Mouse (Mus musculus): ENCODE measurements around the gene Prom1.

The Prom1 gene

GRCm38 (mm10) chr5:44080276-44081054 lies 21.4 kb downstream of the Prom1 start:
- DNase-seq (ENCODE audit: low spot score in 2 of 2), result no peak

DNA sequence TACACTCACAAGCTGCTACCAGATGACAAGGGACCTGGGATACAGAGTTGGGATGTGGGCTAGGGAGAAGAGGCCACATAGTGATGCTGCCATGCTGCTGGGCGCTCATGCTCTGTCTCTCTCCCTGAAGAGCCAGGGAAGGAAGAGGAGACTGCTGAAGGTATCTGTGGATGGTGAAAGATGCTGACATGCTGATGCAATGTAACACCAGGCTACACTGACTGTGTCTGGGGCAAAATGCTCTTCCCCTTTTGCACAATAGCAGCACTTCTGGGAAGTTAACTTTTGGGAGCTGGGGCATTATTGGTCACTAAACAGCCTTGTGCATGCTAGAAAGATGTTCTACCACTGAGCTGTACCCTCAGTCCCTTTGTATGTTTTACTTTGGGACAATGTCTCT lies 26.4 kb downstream of the Prom1 start:
- DNase-seq (ENCODE audit: low spot score in 2 of 2), result no peak

DNA sequence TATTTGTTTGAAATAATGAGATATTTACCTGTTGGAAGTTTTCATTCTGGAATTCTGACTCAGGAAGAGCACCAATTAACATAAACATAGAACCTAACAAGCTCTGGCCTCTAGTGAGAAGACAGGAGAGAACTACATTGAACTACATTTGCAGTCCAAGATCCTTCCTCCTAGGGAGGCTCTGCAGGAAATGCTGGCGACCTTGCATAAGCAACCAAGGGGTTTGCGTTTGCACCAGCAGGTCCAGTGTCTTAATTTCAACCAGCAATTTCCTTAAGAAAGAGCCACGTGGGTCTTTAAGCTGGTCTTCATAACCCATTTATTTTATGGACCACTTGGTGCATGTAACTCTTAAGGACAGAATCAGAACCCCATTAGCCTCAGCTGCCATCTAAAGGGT lies 28.2 kb downstream of the Prom1 start:
- DNase-seq (ENCODE audit: low spot score in 2 of 2), result no peak

DNA sequence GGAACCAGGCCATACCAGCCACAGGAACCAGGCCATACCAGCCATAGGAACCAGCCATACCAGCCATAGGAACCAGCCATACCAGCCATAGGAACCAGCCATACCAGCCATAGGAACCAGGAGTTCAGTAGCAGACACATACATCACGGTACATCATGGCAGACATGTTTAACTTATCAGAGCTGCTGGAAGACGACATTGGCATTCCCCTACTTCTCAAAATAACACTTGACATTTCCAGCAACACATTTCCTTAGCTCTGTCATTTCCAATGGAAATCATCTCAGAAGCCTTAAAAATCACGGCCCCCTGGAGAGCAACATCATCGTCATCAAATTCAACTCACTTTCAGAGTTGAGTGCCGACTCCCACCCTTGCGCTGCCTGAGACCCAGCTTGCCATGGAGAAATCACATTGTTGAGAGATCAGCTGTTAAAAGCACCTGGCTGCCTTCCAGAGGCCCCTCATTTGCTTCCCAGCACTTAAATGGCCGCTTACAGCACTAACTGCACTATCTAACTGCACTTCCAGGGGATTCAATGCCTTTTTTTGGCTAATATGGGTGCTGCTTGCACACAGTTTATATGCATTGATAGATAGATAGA lies 31.2 kb downstream of the Prom1 start:
- no peak for DNase-seq (ENCODE audit: low spot score in 2 of 2)

DNA sequence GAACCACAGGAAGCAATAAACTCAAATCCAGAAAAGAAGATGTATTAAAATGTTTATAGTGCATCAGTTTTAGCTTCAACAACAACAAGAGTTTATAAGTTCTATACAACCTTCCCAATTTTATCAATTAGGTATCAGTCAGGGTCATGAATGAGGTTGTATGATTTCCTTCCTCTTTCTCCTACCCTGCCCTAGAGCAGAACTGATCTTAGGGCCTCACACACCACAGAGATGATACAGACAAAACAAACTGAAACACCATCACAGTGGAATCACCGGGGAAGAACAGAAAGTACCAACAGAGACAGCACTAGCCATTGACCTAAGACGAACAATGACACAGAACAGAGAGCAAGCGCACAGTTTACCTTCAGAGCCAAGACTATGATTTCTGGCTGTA lies 43.6 kb downstream of the Prom1 start:
- no peak for DNase-seq (ENCODE audit: low spot score in 2 of 2)

DNA sequence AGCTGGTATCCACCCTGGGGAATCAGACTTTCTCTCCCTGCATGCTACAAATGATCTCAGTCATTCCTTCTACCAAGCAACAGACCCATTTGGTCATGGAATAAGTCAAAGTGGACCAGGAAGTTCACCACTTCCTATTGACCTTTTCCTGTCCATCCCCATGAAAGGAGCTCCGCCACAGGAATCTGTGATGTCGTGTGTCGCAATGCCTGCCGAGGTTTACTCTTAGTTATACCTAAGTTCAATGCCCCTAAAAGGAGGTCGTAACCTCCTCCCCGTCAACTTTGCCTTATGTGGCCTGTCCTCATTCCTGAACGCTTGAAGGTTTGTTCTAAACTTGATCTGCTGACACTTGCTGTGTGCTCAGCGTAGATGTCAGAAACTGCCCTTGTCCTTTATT lies 51.6 kb downstream of the Prom1 start:
- no peak for DNase-seq (ENCODE audit: low spot score in 2 of 2)

DNA sequence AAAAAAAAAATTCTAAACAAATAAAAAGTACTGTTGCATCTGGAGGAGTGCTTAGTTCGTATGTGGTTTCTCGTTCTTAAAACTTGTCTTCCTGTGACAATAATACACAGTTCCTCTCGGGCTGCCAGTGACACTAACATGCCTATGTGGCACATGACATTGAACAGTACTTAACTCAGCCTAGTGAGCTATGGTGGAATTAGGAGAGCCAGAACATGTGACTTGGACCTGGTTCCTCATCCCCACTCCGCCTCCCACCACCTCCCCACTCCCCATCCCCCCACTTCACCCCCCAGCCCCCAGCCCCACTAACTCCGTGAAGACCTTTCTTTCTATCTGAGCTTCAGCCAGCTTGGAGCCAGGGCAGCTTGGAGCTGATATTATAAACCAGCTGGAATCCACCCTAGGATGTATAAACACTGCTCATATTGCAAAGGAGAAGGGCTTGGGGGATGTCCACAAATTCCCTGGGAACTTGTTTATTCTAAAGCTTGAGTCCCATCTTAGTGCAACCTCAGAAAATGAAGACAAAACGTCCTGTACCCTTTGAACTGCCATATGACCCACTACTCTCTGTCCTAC lies 52.3 kb downstream of the Prom1 start:
- DNase-seq (ENCODE audit: low spot score in 2 of 2), result no peak

- peak in 1 of 2 experiments; percentile 21 for DNase-seq (ENCODE audit: low spot score in 2 of 2)
These were observed 53.1 kb downstream of the Prom1 start for GRCm38 (mm10) chr5:44048568-44049363.

DNA sequence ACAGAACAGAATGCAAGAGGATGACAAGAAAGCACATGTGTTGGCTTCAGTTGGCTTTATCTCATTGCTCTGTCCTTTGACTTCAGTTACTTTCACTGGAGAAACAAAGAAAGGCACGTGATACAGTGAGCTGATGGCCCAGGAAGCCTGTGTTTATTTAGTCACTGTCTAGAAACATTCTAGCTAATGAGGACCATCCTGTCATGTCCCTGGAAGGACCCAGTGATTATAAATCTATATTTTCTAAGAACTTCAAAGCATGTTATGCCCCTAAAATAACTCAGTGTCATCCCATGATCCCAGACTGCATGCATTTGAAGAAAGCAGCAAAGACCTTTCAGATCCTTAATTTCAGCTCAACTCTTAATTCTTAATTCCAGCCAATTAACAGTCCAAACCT lies 60.1 kb downstream of the Prom1 start:
- no peak for DNase-seq (ENCODE audit: low spot score in 2 of 2)

DNA sequence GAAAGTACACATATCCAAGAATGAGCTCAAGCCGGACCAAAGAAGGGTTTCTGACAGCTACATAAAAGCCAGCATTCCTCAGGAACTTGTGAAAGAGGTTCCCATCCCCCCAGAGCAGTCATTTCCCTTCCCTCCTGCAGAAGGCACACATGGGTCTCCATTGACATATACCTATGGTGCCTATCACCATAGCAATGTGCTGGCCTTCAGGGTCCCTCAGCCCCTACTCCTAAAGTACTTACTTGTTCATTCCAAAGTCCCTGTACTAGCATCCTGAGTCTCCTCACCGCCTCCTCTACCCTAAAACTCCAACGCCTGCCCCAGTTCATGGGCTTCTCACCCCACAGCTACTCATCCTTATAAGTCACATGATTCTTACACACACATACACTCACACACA lies 60.8 kb downstream of the Prom1 start:
- no peak for DNase-seq (ENCODE audit: low spot score in 2 of 2)

- no peak for DNase-seq (ENCODE audit: low spot score in 2 of 2)
These were observed 103.4 kb downstream of the Prom1 start for GRCm38 (mm10) chr5:43998295-43998989.

- no peak for DNase-seq (ENCODE audit: low spot score in 2 of 2)
These were observed 104.2 kb downstream of the Prom1 start for GRCm38 (mm10) chr5:43997626-43998025.

DNA sequence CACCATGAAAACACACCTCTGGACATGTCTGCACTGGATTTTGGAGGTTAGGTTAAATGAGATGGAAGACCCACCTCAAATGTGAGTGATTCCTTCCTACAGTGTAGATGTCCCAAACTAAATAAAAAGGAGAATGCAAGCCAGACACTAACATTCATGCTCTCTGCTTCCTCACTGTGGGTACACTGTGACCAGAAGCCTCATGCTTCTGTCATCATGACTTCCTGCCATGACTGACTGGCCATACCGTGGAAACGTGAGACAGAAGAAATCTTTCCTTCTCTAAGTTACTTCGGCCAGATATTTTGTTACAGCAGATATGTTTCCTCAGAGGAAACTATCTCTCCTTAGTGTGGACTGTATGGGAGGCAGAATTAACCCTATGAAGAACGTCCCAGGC lies 105.7 kb downstream of the Prom1 start:
- no peak for DNase-seq (ENCODE audit: low spot score in 2 of 2)

DNA sequence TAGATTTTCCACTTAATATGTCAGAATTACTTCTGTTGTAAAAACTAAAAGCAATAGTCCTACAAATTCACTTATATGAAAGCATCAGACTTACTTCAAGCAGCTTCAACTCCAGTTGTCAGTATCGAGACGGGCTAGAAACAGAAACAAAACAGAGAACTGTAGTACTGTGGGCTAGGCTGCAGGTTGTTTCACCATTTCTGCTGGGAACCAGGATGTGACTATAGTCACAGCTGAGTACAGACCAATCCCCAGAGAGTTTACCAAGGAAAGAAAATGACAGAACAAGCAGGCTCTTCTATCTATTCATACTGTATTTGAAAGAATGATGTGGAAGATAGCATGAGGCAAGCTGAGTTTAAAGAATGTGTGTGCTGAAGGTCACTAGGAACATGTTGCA lies 106.9 kb downstream of the Prom1 start:
- no peak for DNase-seq (ENCODE audit: low spot score in 2 of 2)

GRCm38 (mm10) chr5:43990316-43990715 lies 111.5 kb downstream of the Prom1 start:
- peak; percentile 51 to 77 for DNase-seq (ENCODE audit: low spot score in 2 of 2)

- peak in 1 of 2 experiments; percentile 27 for DNase-seq (ENCODE audit: low spot score in 2 of 2)
These were observed 112.8 kb downstream of the Prom1 start for GRCm38 (mm10) chr5:43989017-43989416.

DNA sequence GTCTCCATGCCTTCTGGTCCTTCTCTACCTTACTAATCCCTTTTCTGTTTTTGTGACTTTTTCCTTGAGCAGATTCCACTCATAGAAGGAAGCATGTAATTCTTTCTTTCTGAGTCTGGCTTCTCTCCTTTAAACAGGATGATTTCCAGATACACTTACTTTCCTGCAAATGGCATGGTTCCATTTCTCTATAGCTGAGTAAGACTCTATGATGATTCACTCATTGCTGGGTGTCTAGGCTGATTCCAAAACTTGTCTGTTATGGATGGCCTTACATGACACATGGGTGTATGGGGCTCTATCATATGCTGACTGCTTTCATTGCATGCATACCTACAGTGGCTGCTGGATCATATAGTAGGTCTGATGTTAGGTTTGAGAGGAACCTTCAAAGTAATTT lies 115.6 kb downstream of the Prom1 start:
- no peak for DNase-seq (ENCODE audit: low spot score in 2 of 2)

DNA sequence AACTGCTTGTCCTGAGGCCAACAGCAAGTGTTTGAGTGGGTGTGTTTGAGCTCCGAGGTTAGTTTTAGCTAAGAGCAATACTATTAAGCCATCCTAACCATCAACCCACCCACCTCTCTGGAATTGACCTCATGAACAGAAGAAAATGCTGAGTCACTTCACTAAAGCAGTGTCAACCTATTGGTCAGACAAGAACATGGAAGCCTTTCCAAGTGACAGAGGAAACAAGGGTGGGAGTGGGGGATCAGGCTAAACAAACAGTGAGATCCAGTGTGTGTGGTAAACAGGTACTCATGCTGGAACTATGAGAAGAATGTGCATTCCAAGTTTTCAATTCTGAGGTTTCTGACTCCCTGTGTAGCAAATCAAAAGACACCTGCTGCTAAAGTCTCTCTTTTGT lies 118.9 kb downstream of the Prom1 start:
- no peak for DNase-seq (ENCODE audit: low spot score in 2 of 2)

DNA sequence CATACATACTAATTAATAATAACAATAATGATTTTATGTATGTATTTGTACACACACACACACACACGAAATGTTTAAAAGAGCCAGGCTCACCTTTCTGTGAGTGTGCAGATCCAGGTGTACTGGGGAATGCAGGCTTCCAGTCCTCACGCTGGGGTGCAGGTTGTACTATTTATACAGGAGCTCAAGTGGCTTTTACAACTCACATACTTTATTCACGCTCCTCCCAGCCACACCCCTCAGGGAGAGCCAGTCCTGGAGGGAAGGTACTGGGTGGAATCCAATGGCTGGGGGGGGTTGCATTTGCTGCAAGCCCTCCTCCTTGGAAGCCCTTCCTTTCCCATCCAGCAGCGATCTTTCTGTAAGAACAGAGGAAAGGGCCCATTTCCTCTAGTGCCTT lies 120.2 kb downstream of the Prom1 start, which contains the start of gene Fgfbp1:
Gene Fgfbp1, minus strand, starts transcription at position 160 of the 400 bp plus-strand sequence.
- DNase-seq (ENCODE audit: low spot score in 2 of 2), result no peak

- DNase-seq (ENCODE audit: low spot score in 2 of 2), result no peak
These were observed 121.4 kb downstream of the Prom1 start for GRCm38 (mm10) chr5:43980397-43980796.

DNA sequence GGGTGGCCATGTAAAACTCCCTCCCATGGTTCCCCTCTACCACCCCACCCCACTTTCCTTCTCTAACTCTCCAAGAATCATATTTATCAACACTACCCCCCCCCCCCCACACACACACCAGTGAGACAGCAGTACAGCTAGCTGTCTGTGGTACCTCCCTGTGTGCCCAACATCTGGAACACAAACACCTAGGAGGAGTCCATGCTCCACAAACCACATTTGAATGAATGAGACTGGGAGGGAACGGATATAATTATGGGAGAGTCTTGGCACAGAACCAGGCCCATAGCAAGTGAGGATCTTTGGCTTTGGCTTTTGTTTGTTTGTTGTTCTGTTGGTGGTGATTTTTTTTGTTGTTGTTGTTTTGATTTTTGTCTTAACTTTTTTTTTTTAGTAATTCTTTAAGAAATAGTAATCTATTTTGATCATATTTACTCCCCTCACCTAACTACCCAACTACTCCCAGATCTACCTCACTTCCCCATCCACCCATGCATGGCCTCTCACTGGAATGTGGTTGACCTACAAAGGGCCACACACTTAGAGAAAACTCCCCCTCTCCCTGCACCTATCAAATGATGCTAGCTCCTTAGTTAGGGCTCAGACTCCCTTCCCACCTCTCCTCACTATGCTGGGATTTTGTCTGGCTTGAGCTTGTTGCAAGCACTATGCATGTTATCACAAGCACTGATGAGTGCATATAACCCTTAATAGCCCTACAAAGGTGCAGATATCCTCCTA lies 124.8 kb downstream of the Prom1 start:
- no peak for DNase-seq (ENCODE audit: low spot score in 2 of 2)

Measured in thymus, postnatal 10 days (tissue).